Mouse (Mus musculus) midbrain, embryonic 10.5 days (tissue): ENCODE measurements around the gene Foxb1. TPM values are rescaled to one million over a fixed set of nuclear protein-coding genes. Genes with fewer than 3 reads are reported as not detected.
A peak's percentile ranks its signal among the peaks of the same experiment; 100 is the strongest.

Experiments used
- DNase-seq: peaks from one replicate; pipeline ENCODE4 v3.0.0-alpha.2; 2017; ENCODE audit warnings: low spot score
- H3K27ac ChIP-seq: fragments of 300-500 bp; sonication (generic); replicated peaks from 2 replicates; pipeline ENCODE4 v1.5.1; 2016; ENCODE audit warnings: mild to moderate bottlenecking
- H3K27me3 ChIP-seq: fragments of 300-500 bp; sonication (generic); 2 replicates; pipeline ENCODE4 v1.6.1; 2016; ENCODE audit warnings: low read depth, mild to moderate bottlenecking; ENCODE audit not compliant: poor library complexity, severe bottlenecking
- H3K36me3 ChIP-seq: fragments of 300-500 bp; sonication (generic); 2 replicates; pipeline ENCODE4 v1.6.1; 2016; ENCODE audit warnings: mild to moderate bottlenecking, moderate library complexity
- H3K4me1 ChIP-seq: fragments of 300-500 bp; sonication (generic); 2 replicates; pipeline ENCODE4 v1.6.1; 2016
- H3K4me3 ChIP-seq: fragments of 300-500 bp; sonication (generic); 2 replicates; pipeline ENCODE4 v1.5.1; 2016; ENCODE audit warnings: mild to moderate bottlenecking, moderate library complexity
- H3K9me3 ChIP-seq: fragments of 300-500 bp; sonication (generic); replicated peaks from 2 replicates; pipeline ENCODE4 v1.6.1; 2016; ENCODE audit warnings: mild to moderate bottlenecking
- WGBS: fragments of 180-500 bp; shearing (Covaris S2); methylation state at CpG from one replicate; pipeline ENCODE4 v1.1.7; 2016; 5-methylcytosine and 5-hydroxymethylcytosine counted together
- polyA plus RNA-seq: library from polyadenylated mRNA; unstranded; fragments of >200 nt; fragmentation: Nextera tagmentation; extraction: Ambion mirVana; gene quantifications from 2 replicates; pipeline ENCODE4 v1.2.1, GENCODE M21; 2016

Gene Foxb1
- polyA plus RNA-seq, 1 experiment from 2014 or later = 15.1 TPM

DNA sequence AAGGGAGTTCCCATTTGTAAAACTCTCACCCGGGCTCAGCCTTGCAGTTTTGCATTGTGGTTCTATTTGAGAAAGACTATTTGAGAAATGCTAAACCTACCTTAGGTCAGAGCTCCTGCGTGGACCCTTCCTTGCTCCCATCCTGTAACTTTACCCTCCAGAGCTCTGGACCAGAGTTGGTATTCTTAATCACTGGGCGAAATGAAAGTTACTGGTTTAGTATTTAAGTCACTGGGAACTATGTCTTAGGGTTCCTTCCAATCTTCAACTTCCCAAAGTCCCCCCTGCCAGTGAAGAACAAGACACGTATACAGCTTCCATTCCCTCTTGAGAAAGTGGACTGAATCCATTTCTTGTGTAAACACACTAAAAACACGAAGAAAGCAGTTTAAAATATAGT is 5.6 kb downstream of the Foxb1 start:
- no peaks in the 10 kb centered on the region for H3K9me3 ChIP-seq
- DNase-seq = peak; percentile 13
- peak overlapping the region; percentile 74 for H3K27ac ChIP-seq
- peak overlapping the region; percentile 29 for H3K4me3 ChIP-seq
- 0 out of 2 replicates have a peak, but pooled peaks cover 6% of the 10 kb centered on the region for H3K36me3 ChIP-seq
- H3K4me1 ChIP-seq = peaks cover 82% of the 10 kb centered on the region
- peaks cover 65% of the 10 kb centered on the region for H3K27me3 ChIP-seq
- WGBS = 6% methylated on average over 5 of the region's 5 CpGs

GRCm38 (mm10) chr9:69754712-69755111 is 6.0 kb downstream of the Foxb1 start:
- peaks cover 61% of the 10 kb centered on the region for H3K27me3 ChIP-seq
- peaks cover 77% of the 10 kb centered on the region for H3K4me1 ChIP-seq
- H3K9me3 ChIP-seq = no peaks in the 10 kb centered on the region
- 0 out of 2 replicates have a peak, but pooled peaks cover 6% of the 10 kb centered on the region for H3K36me3 ChIP-seq
- WGBS = 3% methylated on average over 5 of the region's 5 CpGs
- peak overlapping the region; percentile 29 for H3K4me3 ChIP-seq
- H3K27ac ChIP-seq = peak overlapping the region; percentile 74
- peak; percentile 26 for DNase-seq

DNA sequence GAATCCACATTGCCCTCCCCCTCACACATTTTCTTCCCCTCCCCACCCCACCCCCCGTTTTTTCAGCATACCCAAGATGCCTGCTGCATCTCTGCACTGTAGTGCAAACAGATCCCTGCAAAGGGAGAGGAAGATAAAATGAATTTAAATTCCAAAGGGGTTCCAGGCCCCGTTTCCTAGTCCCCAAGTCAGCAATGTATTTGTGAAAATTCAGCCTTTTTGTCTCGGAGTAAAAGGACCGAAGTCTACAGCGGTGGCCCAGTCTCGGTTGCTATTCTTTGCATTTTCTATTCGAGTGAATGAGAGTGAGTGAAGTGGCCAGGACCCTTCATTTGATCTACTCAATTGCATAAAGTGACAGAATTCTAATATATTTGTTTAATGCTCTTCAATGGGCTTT is 6.4 kb downstream of the Foxb1 start:
- H3K4me3 ChIP-seq = peak overlapping the region; percentile 29
- H3K36me3 ChIP-seq = 0 out of 2 replicates have a peak, but pooled peaks cover 3% of the 10 kb centered on the region
- H3K9me3 ChIP-seq = no peaks in the 10 kb centered on the region
- H3K27me3 ChIP-seq = peaks cover 57% of the 10 kb centered on the region
- peaks cover 73% of the 10 kb centered on the region for H3K4me1 ChIP-seq
- WGBS = 2% methylated on average over 7 of the region's 7 CpGs
- peak; percentile 33 for DNase-seq
- peak overlapping the region; percentile 74 for H3K27ac ChIP-seq

- Histone ChIP-seq H3K27ac (no peak overlapping the region), H3K4me3 (no peak overlapping the region), H3K36me3 (no peaks in the 10 kb centered on the region), H3K4me1 (peaks cover 12% of the 10 kb centered on the region), H3K9me3 (peaks cover 7% of the 10 kb centered on the region; the same call in 1 of the 2 replicates), H3K27me3 (peaks cover 4% of the 10 kb centered on the region; the same call in 1 of the 2 replicates)
- 86% methylated on average over 1 of the region's 1 CpGs for WGBS
- DNase-seq = no peak
These were observed 12.8 kb downstream of the Foxb1 start for GRCm38 (mm10) chr9:69747971-69748370.

DNA sequence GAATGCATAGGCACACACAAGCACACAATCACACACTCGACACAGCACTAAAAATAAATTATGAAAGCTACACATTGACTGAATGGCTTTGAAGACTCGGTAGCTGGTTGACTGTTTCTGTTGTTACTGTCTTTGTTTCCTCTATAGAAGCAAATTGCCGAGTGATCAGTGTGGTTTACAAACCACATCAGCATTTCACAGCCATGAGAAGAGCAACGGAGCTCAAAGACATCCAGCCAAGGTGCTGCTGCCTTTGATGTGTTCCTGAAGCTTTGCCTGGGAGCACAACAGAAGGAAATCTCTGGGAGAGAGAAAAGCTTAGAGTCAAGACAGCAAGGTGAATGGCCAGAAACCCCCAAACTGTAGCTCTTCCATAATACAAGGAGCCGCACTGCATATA is 32.0 kb downstream of the Foxb1 start:
- no peaks in the 10 kb centered on the region for H3K36me3 ChIP-seq
- H3K27me3 ChIP-seq = peaks cover 4% of the 10 kb centered on the region; the same call in 1 of the 2 replicates
- no peak overlapping the region for H3K4me3 ChIP-seq
- H3K27ac ChIP-seq = no peak overlapping the region
- H3K9me3 ChIP-seq = 0 out of 2 replicates have a peak, but pooled peaks cover 7% of the 10 kb centered on the region
- 77% methylated on average over 5 of the region's 5 CpGs for WGBS
- H3K4me1 ChIP-seq = no peaks in the 10 kb centered on the region
- DNase-seq = no peak

GRCm38 (mm10) chr9:69718431-69718830 is 42.3 kb downstream of the Foxb1 start:
- Histone ChIP-seq H3K27ac (no peak overlapping the region), H3K9me3 (no peaks in the 10 kb centered on the region), H3K4me1 (peaks cover 55% of the 10 kb centered on the region), H3K36me3 (no peaks in the 10 kb centered on the region), H3K4me3 (no peak overlapping the region), H3K27me3 (peaks cover 3% of the 10 kb centered on the region; the same call in 1 of the 2 replicates)
- 43% methylated on average over 9 of the region's 9 CpGs for WGBS
- peak; percentile 14 for DNase-seq

DNA sequence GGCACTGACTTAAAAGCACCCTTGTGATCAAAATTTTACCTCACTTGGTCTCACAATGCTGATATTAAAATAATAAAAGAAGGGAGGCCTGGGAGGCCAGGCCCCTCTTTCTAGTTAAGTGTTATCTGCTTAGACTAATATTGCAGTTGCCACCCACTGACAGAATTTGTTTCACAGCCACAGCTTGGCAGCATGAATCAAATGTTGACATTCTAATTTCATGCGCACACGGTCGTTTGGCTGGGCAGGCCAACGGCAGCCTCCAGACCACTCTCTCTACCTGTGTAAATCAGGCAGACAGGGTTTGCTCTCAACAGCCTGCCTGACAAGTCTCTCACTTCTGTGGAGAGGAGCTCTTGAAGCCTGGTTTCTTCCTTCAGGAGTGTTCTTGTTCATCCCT is 44.4 kb downstream of the Foxb1 start:
- Histone ChIP-seq H3K36me3 (no peaks in the 10 kb centered on the region), H3K9me3 (no peaks in the 10 kb centered on the region), H3K4me1 (peaks cover 70% of the 10 kb centered on the region), H3K27ac (peak overlapping the region; percentile 86), H3K4me3 (no peak overlapping the region), H3K27me3 (peaks cover 3% of the 10 kb centered on the region; the same call in 1 of the 2 replicates)
- DNase-seq = peak; percentile 20
- 22% methylated on average over 4 of the region's 4 CpGs for WGBS

DNA sequence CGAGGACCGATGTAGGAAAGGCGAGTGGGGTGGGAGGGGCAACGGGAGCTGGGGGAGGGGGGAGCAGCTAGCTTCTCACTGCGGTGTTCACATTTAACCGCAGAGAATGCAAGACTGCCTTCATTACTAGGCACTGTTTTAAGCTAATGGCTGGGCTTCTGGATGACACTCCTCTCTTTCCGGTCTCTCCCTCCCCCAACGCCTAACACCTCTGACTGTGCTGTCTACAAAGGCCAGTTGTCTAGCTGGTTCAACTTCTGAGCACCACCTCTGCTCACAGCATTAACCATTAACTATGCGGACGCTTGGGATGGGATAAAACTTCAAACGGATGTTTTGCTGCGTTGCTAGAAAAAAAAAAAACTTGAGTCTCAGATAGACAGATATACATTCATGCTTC is 45.3 kb downstream of the Foxb1 start:
- 12% methylated on average over 12 of the region's 12 CpGs for WGBS

GRCm38 (mm10) chr9:69714346-69714745 is 46.4 kb downstream of the Foxb1 start:
- Histone ChIP-seq H3K9me3 (peaks cover 5% of the 10 kb centered on the region; the same call in 1 of the 2 replicates), H3K4me3 (peak overlapping the region; percentile 39), H3K27me3 (peaks cover 3% of the 10 kb centered on the region; the same call in 1 of the 2 replicates), H3K36me3 (no peaks in the 10 kb centered on the region), H3K4me1 (peaks cover 70% of the 10 kb centered on the region), H3K27ac (peak overlapping the region; percentile 86)
- 20% methylated on average over 7 of the region's 7 CpGs for WGBS
- no peak for DNase-seq

More for the DNA sequence above, 45.3 kb downstream of the Foxb1 start:
- Histone ChIP-seq H3K27me3 (peaks cover 3% of the 10 kb centered on the region; the same call in 1 of the 2 replicates), H3K36me3 (no peaks in the 10 kb centered on the region), H3K9me3 (peaks cover 3% of the 10 kb centered on the region; the same call in 1 of the 2 replicates), H3K27ac (peak overlapping the region; percentile 86), H3K4me3 (peak overlapping the region; percentile 23), H3K4me1 (peaks cover 70% of the 10 kb centered on the region)
- DNase-seq = peak; percentile 35

DNA sequence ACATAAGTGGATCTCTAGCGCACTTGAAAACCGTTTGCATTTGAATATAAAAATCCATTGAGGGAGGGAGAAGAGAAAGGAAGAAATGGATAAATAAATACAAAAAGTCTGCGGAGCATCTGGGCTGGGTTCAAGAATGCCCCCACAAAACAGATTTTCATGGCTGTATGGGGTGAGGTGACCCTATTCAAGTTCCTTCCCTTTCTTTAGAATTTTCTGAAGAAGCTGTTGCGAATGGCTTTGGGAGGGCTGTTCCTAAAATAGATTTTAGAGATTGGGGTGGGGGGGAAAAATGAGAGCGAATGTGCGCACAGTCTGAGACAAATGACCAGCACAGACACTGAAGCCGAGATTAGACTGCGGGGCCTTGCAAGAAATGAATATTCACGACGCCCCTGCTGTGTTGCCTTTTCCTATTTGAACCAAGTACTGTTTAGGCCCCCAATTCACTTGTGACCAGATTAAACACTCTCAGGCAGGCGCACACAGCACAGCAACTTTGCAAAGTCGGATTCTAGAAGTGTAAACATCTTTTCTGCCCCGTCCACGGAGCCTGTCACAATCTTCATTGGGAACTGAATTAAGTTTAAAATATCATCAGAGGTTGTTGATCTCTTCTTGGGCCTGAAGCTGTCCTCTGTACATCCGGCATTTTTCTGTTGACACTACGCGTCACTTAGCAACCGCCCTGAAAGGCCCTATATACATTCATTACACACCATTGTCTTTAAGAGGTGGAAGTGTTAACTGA is 47.0 kb downstream of the Foxb1 start:
- 10% methylated on average over 18 of the region's 18 CpGs for WGBS
- Histone ChIP-seq H3K4me1 (peaks cover 67% of the 10 kb centered on the region), H3K36me3 (no peaks in the 10 kb centered on the region), H3K27me3 (peaks cover 3% of the 10 kb centered on the region; the same call in 1 of the 2 replicates), H3K27ac (peak overlapping the region; percentile 86), H3K4me3 (peak overlapping the region; percentile 39), H3K9me3 (peaks cover 5% of the 10 kb centered on the region; the same call in 1 of the 2 replicates)
- peak; percentile 79 for DNase-seq

DNA sequence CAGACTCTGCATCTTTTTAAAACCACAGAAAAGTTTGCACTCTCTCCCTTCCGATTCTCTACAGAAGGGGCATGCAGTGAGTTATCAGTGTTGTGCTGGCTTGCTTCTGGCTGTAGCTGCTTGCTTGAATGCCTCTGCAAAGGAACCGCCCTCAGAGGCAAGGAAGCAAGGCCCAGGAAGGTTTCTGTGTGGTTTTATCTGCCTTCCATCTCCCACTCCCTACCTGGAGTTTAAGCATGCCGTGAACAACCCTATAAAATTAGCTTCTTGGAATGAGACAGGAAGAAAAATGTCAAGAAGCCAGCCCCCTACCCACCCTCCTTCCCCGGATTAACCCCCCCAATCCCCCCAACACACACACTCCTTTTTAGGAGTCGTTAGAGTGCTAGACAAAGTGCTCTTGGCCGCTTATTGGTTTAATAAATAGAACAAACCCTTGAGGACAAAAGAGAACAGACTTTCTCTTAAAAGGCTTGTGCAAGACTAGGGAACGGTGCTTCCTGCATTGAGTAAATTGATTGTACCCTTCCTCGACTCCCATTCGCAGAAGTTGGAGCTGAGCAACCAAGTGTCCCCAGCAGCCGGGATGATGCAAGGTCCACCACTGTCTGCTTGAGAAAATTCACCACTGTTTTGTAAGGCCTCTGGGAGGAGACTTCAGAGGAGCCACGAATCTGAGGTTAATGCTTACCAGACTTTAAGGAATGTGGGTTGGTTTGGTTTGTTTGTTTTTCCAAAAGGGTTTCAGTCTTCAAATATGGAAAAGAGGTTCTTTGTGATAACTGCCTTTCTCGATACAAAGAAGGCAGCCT is 47.8 kb downstream of the Foxb1 start:
- peak overlapping the region; percentile 39 for H3K4me3 ChIP-seq
- peaks cover 59% of the 10 kb centered on the region for H3K4me1 ChIP-seq
- H3K27ac ChIP-seq = peak overlapping the region; percentile 86
- 7% methylated on average over 12 of the region's 12 CpGs for WGBS
- H3K27me3 ChIP-seq = peaks cover 3% of the 10 kb centered on the region; the same call in 1 of the 2 replicates
- H3K36me3 ChIP-seq = no peaks in the 10 kb centered on the region
- peak; percentile 58 for DNase-seq
- peaks cover 11% of the 10 kb centered on the region; the same call in 1 of the 2 replicates for H3K9me3 ChIP-seq
